Mouse (Mus musculus) urinary bladder, postnatal 10 days (tissue): Measurements from ENCODE around the gene Pgpep1.
A peak's percentile ranks its signal among the peaks of the same experiment; 100 is the strongest.

Source experiments
- DNase-seq: peaks from one replicate; pipeline ENCODE4 v3.0.0; 2022; ENCODE audit warnings: low spot score

The Pgpep1 gene

GRCm38 (mm10) chr8:70660273-70660725 lies at the start of gene Pgpep1:
TSS of gene Pgpep1 (minus strand) at chr8:70660388.
- no peak for DNase-seq

DNA sequence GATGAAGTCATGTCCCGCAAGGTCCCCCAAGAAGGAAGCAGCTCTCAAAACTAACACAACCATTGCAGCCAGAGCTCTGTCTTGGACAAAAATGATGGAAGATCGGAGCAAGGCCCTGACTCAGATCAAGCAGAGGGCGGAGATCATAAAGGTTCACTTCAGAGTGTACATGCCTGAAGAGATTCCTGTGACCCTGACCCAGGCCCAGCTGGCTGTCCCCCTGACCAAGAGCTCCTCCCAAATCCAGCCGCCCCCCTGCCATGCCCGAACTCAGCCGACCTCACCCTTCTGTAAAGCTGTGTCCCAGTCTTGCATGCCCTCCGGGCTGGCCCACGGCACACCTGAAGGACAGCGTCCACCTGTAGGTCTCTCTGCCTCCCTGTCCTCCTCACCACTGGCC lies 49.6 kb upstream of the Pgpep1 start:
- no peak for DNase-seq

- no peak for DNase-seq
These were observed 48.1 kb upstream of the Pgpep1 start for GRCm38 (mm10) chr8:70708281-70708680.

- no peak for DNase-seq
These were observed 43.1 kb upstream of the Pgpep1 start, which contains the start of gene Iqcn for GRCm38 (mm10) chr8:70703287-70703686. TSS of gene Iqcn (plus strand) at chr8:70703457.

DNA sequence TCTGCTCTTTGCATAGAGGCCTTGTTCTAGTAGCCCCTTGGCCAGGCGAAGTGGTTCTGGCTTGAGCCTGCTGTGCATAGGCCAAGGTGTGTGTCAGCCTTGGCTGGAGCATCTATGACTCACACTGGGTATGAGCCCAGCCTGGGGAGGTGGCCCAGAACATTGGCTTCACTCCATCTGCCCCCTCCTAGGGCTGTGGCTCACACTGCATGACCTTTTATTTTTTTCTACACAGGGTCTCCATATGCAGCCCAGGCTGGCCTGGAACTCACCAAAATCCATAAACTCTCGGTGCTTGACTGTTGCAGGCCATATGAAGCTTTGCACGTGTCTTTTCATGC lies 42.6 kb upstream of the Pgpep1 start:
- DNase-seq = no peak

DNA sequence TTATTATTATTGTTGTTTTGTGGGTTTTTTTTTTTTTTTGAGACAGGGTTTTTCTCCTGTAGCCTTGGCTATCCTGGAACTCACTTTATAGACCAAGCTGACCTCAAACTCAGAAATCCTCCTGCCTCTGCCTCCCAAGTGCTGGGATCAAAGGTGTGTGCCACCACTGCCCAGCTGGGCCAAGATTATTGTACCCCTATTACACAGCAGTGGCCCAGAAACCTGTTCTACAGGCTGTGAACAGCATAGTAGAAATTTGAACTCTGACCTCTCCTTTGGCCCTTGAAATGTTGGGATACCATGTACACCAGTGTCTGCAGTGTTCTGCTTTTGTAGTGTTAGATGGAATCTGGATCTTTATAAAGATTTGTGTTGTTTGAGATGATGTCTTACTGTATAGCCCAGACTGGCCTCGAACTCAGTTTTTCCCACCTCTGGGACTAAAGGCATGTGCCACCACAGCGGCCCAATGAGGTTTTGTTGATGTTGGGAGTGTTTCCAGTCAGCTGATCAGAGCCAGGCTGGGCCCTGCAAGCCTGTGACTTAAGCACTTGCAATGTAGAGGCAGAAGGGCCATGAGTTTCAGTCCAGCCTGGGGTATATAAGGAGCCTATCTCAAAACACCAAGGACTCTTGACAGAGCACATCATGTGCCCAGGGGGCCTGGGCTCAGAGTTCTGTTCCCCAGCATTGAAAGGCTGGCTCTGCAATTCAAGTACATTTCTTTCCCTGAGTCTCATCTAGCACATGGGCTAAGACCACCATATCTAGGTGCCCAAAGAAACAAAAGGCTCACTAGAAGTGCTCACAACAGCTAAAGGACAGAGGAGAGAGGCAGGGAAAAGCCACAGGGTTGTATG lies 42.0 kb upstream of the Pgpep1 start:
- DNase-seq = no peak

DNA sequence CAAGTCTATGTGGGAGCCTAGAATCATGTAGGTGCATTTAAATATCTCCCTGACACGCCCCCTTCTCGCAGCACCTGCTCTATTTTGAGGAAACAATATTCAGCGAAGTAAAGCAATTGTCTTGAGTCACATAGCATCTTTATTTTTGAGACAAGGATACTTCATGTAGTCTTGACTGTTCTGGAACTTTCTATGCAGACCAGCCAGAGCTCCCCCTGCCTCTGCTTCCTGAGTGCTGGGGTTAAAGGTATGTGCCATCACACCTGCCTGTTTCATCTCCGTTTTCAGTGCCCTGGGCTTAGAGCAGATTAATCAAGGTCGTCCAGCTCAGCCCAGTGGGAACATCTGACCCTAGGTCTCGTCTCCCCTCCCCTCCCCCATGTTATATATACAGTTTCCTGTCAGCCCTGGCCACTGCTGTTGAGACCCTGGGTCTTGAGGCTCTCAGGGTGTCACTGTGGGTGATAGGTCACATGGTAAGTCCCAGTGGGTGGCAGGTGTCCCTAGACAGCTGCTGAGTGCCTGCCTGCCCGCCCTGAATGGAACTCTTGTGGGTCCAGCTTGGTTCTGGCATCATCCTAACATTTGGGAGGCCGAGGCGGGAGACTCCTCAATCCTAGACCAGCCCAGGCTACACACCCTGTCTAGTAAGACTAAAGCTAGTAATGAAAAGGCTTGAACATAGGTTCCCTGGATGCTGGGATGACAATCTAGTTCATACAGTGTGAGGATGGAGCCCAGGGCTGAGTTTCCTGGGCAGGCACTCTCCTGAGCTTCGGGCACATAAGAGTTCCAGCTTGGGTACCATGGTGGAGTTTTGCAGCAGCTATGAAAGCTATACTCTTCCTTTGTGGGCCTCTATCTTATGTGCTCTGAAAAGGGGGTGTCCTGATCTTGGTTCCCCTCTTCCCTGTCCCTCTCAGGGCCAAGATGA lies 41.1 kb upstream of the Pgpep1 start:
- DNase-seq = no peak

DNA sequence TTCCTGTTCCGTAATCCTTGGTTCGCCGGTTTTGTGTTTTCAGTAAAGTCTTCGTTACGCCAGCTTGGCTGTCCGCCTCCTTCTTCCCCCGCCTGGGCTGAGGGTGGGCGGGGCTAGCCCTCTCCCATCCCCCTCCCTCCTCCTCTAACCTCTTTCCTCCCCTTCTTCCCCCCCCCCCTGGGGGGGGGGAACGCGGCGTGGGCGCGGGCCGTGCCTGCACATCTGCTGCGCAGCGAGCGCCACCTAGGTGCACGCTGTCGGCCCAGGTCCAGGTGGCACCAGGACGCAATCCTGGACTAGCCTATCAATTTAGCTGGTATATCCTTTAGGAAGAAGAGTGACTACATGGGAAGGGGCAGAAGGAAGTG lies 40.4 kb upstream of the Pgpep1 start:
- peak; percentile 66 for DNase-seq

DNA sequence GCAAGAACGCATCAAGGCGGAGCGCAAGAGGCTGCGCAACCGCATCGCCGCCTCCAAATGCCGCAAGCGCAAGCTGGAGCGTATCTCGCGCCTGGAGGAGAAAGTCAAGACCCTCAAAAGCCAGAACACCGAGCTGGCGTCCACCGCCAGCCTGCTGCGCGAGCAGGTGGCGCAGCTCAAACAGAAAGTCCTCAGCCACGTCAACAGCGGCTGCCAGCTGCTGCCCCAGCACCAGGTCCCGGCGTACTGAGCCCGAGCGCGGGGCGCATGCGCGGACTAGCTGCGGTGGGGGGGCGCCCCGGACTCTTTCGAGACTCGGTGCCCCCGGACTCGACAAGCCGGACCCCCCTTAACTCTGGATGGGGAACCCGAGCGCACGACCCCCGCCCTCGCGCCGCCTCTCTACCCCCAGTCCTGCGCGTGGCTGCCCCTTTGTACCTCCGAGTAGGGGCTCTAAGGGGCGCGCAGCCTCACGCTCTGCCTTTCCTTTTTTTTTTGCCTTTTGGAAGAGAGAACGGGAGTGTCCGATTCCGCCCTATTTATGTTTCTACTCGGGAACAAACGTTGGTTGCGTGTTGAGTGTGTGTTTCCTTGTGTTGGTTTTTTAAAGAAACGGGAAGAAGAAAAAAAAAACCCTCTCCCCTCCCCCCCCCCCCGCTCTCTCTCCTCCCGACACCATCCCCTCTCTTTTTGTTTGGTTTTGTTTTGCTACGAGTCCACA lies 39.8 kb upstream of the Pgpep1 start:
- peak; percentile 40 for DNase-seq

DNA sequence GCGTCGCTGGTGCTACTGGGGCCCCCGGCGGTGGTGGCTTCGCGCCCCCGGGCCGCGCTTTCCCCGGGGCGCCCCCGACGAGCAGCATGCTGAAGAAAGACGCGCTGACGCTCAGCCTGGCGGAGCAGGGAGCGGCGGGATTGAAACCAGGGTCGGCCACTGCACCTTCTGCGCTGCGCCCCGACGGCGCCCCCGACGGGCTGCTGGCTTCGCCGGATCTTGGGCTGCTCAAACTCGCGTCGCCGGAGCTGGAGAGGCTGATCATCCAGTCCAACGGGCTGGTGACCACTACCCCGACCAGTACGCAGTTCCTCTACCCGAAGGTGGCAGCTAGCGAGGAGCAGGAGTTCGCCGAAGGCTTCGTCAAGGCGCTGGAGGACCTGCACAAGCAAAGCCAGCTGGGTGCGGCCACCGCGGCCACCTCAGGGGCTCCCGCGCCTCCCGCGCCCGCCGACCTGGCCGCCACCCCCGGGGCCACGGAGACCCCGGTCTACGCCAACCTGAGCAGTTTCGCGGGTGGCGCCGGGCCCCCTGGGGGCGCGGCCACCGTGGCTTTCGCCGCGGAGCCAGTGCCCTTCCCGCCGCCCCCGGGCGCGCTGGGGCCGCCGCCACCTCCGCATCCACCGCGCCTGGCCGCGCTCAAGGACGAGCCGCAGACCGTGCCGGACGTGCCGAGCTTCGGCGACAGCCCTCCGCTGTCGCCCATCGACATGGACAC lies 39.1 kb upstream of the Pgpep1 start:
- DNase-seq = no peak

DNA sequence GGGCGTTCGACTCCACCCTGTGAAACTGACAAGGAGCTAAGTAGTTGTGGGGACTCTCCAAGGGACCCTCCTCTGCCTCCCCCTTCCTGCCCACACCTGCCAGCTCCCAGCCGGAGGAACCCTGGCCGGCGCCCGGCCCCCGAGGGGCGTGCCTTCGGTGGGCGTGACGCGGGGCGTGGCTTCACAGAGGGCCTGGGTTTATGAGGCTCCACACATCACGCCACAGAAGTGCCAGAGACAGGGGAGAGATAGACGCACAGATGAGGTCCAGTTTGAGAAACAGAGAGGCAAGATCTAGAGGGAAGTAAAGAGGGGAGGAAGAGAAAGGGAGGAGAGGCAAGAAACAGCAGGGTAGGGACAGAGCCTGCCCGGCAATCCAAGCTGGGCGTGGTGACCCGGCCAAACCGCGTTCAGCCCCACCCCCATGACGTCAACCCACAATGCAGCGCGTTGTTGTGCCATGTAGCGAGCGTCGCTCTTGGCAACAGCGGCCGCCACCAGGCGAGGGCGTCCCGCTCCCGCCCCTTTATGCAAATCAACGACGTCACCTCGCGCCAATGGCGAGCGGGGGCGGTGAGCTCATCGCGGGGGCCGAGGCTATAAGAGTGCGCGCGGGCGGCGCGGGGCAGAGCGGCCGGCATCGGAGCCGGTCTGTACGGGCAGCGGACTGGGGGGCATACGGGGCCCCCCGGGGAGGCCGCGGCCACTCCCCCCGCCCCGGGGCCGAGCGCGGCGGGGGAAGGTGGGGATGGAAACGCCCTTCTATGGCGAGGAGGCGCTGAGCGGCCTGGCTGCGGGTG lies 38.3 kb upstream of the Pgpep1 start, which contains the start of gene Jund:
Gene Jund (plus strand): TSS at position 640 of the 800 bp plus-strand sequence.
- peak; percentile 99 for DNase-seq

- DNase-seq = no peak
These were observed 37.4 kb upstream of the Pgpep1 start for GRCm38 (mm10) chr8:70697366-70698250.

DNA sequence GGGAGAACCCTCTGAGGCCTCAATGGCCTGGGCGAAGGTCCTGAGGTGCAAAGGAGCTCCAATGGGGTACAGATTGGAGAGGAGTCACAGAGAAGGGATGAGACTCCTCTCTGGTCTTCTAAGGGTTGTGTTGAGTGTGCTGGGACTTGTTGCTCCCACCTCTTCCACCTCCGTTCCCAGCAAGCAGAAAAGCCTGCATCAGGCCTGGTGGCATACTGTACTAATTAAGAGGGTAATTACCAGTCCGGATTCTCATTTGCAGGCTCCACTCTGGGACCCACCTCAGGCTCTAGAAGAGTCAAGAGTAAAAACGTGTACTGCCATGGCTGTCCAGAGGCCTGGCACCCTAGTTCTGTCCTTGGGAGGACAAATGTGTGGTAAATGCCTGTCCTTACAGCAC lies 36.8 kb upstream of the Pgpep1 start:
- DNase-seq = no peak

DNA sequence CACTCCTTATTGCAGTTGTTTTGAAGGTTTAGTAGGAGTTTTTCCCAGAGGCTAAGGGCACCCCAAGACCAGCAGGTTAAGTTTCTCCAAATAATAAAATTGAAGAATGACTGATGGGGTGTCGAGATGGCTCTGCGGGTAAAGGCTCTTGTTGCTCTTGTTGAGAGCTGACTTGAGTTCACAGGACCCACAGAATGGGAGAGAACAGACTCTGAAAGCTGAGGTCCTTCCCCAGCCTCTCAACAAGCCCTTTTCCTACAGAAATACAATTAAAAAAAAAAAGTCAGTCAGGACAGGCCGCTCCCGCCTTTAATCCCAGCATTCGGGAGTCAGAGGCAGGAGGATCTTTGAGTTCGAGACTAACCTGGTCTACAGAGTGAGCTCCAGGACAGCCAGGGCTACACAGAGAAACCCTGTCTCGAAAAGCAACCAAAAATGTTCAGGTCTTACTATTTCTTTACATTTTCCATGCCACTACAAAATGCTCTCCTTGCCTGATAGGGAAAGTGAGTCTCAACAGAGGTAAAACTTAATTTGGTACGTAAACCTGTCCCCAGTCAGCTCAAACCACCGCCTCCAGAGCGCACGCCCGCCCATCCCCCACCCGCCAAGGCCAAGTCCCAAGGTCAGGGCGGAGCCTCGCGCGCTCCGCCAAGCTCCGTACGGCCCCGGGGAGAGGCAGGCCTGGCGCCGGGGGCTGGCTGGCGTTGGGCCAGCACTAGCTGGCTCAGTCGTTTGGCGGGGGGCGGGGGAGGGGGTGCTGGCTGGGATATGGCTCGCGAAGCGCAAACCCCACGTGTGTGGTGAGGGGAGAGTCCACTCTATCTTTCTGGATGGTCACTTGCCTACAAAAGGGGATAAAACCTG lies 36.1 kb upstream of the Pgpep1 start:
- peak; percentile 44 for DNase-seq

GRCm38 (mm10) chr8:70695318-70696018 lies 35.3 kb upstream of the Pgpep1 start:
- DNase-seq = no peak

- no peak for DNase-seq
These were observed 33.4 kb upstream of the Pgpep1 start for GRCm38 (mm10) chr8:70693636-70694035.

DNA sequence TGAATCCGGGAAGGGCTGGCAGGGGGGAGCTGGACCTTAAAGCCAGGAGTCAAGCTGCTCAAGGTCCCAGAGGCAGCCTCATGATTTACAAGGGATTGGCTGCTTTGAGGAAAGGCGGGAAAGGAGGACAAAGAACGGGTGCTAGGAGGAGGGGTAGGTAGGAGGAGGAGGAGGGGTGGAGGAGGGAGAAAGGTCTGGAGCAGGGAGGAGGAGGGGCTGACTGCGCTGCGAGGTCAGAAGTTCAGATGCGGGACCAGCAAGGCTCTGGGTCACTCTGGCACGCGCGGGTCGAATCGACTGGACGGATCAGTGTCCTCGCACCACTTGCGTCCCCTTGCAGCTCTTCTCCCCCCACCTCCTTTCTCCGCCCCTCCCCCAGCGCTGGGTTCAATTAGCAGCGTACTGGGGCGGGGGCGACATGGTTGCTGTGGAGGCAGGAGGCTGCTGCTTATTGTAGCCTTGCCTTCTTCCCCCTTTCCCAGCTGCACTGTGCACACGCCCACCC lies 31.6 kb upstream of the Pgpep1 start:
- DNase-seq = no peak

- DNase-seq = no peak
These were observed 31.0 kb upstream of the Pgpep1 start for GRCm38 (mm10) chr8:70691230-70691629.
